Mouse (Mus musculus): ENCODE results near the gene Pdpn.

Pdpn gene

GRCm38 (mm10) chr4:143298431-143299315 lies 691 bp downstream of the Pdpn start:
- DNase-seq, result peak; percentile 68

GRCm38 (mm10) chr4:143297016-143297556 lies 2.3 kb downstream of the Pdpn start:
- DNase-seq, result peak; percentile 60

DNA sequence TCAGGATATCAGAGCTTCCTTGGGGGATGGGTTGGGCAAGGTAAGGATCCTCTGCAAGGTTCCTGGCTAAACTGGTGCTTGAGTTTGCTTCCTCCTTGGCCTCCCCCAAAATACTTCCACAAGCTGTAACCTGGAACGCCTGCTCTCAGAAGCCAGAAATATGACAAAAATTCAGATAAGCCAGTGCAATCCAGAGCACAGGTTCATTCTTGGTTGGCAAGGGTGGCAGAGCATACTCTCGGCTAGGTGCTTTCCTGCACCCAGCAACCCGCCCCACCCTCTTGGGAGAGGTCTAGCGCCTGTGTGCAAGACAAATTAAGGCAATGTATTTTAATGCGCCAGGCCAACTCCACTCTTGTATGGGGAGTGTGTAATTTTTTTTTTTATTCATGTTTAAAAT lies 3.2 kb downstream of the Pdpn start:
- no peak for DNase-seq

DNA sequence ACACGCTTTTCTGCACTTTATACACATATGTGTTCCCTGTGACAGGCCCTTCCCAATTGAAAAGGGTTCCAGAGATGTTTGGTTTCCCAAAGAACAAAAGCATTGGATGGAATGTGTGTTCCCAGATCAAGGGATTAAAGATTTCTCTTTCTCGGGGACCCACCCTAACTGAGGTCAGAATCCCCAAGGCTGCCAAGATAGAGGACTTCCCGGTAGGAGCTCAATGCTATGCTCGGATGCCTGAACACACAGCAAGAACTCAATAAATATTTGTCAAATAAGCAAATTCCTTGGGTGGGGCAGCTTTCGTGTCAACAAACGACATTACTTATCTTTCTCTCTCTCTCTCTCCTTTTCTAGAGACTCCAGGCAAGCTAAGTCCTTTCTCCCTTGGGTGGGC lies 5.0 kb downstream of the Pdpn start:
- DNase-seq, result no peak

- DNase-seq, result peak; percentile 43
Measured at GRCm38 (mm10) chr4:143288880-143289279, 10.5 kb downstream of the Pdpn start.

DNA sequence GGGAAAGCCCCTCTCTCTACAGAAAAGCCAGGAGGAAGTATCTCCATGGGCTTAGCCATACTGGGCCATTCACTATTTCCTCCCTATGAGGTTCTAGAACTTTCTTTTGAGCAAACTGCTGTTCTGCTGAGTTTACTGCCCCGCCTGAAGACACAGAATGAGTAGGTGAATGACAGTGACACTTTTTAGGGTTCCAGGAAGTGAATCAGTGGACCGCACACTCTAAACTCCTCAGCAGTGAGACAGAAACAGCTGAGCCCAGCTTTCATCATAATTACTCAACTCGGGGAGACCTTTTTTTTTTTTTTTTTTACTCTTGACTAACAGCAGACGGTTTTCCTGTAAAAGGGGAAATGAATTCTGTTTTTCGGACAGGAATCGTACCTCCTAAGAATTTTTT lies 10.9 kb downstream of the Pdpn start:
- DNase-seq, result no peak

- peak; percentile 52 for DNase-seq
Measured at GRCm38 (mm10) chr4:143287065-143287464, 12.3 kb downstream of the Pdpn start.

DNA sequence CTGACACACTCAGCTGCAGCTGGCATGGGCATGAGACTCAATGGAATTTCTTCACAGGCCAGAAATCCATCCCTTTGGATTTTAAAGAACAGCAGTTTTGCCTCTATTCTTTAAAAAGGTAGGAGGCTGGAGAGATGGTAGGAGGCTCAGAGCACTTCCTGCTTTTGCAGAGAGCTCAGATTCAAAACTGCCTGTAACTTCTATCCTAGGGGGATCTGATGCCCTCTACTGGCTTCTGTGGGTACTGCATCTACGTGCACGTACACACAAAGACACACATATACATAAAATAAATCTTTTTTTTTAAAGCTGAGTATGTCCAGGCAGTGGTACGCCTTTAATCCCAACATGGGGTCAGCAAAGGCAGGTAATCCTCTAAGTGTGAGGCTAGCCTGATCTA lies 19.2 kb downstream of the Pdpn start:
- peak; percentile 56 for DNase-seq

GRCm38 (mm10) chr4:143279661-143280060 lies 19.7 kb downstream of the Pdpn start:
- peak; percentile 76 for DNase-seq

DNA sequence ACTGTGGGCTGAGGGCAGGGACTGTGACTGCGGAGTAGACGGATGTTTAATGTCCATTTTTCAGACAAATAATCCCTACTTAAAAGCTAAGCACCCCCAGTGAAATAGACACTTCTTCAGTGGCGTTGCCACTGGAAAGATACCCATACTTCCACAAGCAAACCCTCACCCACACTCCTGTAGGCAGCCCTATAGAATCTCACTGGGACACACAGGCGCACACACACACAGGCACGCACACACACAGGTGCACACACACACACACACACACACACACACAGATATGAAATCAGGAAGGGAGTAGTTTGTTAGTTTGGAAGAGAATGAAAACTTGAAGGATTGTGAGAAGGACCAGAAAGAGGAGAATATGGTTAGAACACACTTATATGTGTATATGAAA lies 20.3 kb downstream of the Pdpn start:
- DNase-seq, result no peak

- peak; percentile 59 for DNase-seq
Measured at GRCm38 (mm10) chr4:143278429-143278871, 20.9 kb downstream of the Pdpn start.

GRCm38 (mm10) chr4:143277319-143277718 lies 22.0 kb downstream of the Pdpn start:
- no peak for DNase-seq

DNA sequence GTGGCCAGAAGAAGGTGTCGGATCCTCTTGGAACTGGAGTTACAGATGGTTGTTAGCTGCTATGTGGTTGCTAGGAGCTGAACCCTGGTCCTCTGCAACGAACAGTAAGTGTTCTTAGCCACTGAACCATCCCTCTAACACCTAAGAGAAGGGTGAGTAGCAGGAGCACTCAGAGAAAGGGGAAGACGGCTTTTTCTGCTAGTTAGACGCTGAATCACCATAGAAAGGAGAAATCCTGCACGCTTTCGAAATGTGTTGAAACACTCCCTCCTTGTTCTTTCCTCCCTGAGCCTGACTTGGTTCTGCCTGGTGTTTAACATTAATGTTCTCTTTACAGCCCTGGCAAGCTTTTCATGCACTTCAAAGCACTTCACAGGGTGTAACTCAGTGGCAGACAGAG lies 27.8 kb downstream of the Pdpn start:
- no peak for DNase-seq

GRCm38 (mm10) chr4:143270903-143271302 lies 28.5 kb downstream of the Pdpn start:
- DNase-seq, result no peak

DNA sequence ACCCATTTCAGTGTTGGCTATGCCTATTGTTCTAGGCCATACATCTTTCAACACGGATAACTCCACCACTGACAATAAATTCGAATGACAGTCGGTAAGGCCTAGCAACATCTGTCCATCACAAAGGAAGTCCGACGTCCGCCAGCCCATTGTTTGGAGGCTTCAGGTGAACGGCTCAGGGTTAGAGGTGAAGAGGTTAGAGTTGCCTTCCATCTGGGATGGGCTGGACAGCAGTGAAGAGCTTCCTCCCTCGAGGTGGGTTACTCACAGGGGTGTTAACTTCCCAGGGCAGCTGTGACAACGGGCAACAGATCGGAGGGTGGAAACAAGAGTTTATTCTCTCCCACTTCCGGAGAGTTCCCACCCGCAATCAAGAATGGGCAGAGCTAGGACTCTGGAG lies 36.7 kb downstream of the Pdpn start:
- DNase-seq, result no peak

- DNase-seq, result peak; percentile 44
Measured at GRCm38 (mm10) chr4:143259718-143260349, 39.5 kb downstream of the Pdpn start.

DNA sequence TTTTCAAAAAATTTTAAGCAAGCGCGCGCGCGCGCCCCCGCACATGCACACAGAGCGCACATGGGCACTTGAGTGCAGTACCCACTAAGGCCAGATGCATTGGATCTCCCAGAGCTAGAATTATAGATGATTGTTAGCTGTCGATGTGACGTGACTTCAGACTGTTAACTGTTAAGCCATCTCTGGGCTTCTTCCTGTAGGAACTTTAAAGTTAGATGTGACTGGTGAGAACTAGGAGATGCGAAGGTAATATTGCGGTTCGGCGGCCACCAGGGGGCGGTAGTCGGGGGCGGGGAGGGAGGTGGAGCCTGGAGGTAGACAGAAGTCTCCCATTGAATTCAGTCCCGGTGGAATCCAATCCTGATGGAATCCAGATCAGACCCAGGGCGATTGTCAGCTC lies 40.8 kb downstream of the Pdpn start:
- DNase-seq, result peak; percentile 67

DNA sequence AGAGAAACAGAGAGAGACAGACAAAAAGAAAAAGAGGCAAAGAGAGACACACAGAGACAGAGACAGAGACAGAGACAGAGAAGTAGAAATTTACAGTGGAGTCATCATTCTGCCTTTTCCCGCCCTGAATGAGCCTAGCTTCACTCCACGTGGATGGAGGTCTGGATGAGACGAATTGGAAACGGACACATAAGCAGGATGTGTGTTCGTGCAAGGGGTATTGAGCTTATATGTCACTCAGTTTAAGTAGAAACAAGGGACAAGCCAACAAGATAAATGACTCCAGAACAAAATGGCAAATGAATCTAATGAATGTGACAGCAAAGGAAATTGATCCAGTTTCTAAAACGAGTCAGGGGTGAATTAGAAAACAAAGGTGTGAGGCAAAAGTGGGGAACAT lies 41.4 kb downstream of the Pdpn start:
- no peak for DNase-seq

DNA sequence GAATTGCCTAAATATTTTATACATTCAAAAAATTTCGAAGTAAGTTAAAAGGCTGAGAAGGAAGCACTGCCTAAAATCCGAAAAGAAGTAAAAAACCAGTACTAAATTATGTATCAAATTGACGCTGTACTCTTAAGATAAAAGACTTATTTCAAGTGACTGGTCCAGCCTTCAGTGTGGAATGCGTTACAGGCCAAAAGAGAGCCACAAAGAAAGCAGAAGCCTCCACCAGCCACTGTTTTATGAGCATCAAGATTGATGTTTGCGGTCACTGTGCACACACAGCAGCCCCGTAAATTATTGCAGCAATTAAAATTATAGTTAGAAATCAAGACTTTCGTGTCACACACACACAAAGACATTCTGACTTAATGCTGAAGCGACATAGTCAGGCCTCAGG lies 43.8 kb downstream of the Pdpn start:
- DNase-seq, result no peak

GRCm38 (mm10) chr4:143253356-143253755 lies 46.0 kb downstream of the Pdpn start:
- DNase-seq, result no peak

DNA sequence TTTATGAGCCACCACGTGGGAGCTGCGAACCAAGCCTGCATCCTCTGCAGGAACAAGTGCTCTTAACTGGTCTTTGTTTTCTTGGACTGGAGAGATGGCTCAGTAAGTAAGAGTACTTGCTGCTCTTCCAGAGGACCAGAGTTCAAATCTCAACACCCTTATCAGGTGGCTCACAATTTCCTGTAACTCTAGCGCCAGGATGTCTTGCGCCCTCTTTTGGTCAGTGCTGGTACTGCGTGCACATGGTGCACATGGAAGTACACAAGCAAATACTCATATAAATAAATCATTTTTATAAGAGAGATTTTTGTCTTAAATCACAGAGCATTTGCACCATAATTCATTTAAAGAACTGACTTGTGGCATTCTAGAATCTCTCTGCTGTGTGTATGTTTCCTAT lies 51.3 kb downstream of the Pdpn start:
- no peak for DNase-seq

DNA sequence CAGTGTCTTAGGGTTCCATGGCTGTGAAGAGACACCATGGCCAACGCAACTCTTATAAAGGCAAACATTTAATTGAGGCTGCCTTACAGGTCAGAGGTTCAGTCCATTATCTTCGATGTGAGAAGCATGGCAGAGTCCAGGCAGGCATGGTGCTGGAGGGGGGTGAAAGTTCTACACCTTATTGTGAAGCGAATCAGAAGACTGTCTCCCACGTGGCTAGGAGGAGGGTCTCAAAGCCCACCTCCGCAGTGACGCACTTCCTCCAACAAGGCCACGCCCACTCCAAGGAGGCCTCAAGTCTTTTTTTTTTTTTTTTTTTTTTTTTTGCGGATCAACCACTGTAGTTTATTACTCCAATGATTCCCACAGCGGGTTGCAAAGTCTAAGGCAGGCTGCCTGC lies 58.1 kb downstream of the Pdpn start:
- DNase-seq, result no peak

DNA sequence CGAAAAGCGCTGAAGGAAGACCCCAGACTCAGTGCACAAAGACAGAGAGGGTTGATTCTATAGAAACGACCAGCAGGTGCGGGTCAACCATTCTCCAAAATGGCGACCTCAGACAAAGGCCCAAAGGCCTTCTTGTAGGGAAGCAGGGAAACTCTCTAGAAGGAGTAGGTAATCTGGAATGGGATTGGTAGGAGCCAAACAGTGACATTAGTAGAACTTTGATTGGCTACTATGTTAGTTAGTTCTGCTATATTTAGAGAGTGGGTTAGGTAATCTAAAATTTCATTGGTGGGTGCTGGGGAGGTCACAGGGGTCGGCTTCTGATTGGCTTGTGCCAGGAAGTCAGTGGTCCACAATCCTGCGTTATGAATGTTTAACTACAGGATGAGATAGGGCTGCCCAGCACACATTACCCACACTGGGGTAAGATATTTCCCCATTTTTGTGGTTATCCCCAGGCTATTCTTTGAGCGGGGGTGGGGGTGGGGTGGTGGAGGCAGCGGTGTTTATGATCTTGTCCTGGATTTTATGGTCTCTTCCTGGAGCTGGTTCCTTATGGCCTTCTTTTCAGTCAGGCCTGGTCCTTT lies 59.7 kb downstream of the Pdpn start:
- no peak for DNase-seq

GRCm38 (mm10) chr4:143239117-143239516 lies 60.2 kb downstream of the Pdpn start:
- DNase-seq, result no peak

All from embryo, embryonic 11 days (tissue).